Mouse (Mus musculus): ENCODE results near the gene Timp1. TPM values are rescaled to one million over a fixed set of nuclear protein-coding genes. Genes with fewer than 3 reads are reported as not detected.

Timp1 gene
- polyA plus RNA-seq (2014; fragmentation: Nextera tagmentation; extraction: Ambion mirVana), result 60.4 and 62.8 TPM in 2 replicates

- Histone ChIP-seq H3K4me1 (ENCODE audit: control insufficient read depth, insufficient read depth, low read length) (no peaks in the 10 kb centered on the region), H3K9me3 (ENCODE audit: control insufficient read depth, low read length) (no peaks in the 10 kb centered on the region), H3K4me2 (ENCODE audit: low read depth, low read length) (peak within 1 kb of the TSS; percentile 54), H3K4me3 (ENCODE audit: low read depth, low read length) (peak within 1 kb of the TSS; percentile 35), H3K9ac (ENCODE audit: low read depth, low read length) (peak within 1 kb of the TSS; percentile 48), H3K36me3 (ENCODE audit: control insufficient read depth, insufficient read depth, low read length) (no peaks in the 10 kb centered on the region), H3K27me3 (replicated peaks; ENCODE audit: control insufficient read depth, insufficient read depth, low read length) (no peaks in the 10 kb centered on the region), H3K27ac (replicated peaks; ENCODE audit: low read depth, low read length) (no peak within 1 kb of the TSS)
- WGBS, result 17% methylated on average over 7 of the region's 18 CpGs
- peak; percentile 91 for ATAC-seq (ENCODE audit: low read depth)
- peak; percentile 70 for DNase-seq (ENCODE audit: low spot score)
These were observed at the start of gene Timp1 for GRCm38 (mm10) chrX:20869962-20870513. TSS of gene Timp1 (plus strand) at chrX:20870166.

GRCm38 (mm10) chrX:20828934-20829333 lies 41.0 kb upstream of the Timp1 start:
- Histone ChIP-seq H3K9me3 (ENCODE audit: control insufficient read depth, low read length) (no peaks in the 10 kb centered on the region), H3K27ac (replicated peaks; ENCODE audit: low read depth, low read length) (no peak overlapping the region; the same call in 1 of the 2 replicates), H3K9ac (ENCODE audit: low read depth, low read length) (no peak overlapping the region), H3K4me3 (ENCODE audit: low read depth, low read length) (no peak overlapping the region), H3K4me2 (ENCODE audit: low read depth, low read length) (no peak overlapping the region), H3K36me3 (ENCODE audit: control insufficient read depth, insufficient read depth, low read length) (no peaks in the 10 kb centered on the region), H3K27me3 (replicated peaks; ENCODE audit: control insufficient read depth, insufficient read depth, low read length) (no peaks in the 10 kb centered on the region), H3K4me1 (ENCODE audit: control insufficient read depth, insufficient read depth, low read length) (no peaks in the 10 kb centered on the region)
- 21% methylated on average over 5 of the region's 5 CpGs for WGBS
- DNase-seq (ENCODE audit: low spot score), result peak; percentile 88
- ATAC-seq (ENCODE audit: low read depth), result peak; percentile 97

- peak overlapping the region; percentile 67; the same call in 1 of the 2 replicates for H3K27ac ChIP-seq (replicated peaks; ENCODE audit: low read depth, low read length)
- no peak overlapping the region for H3K9ac ChIP-seq (ENCODE audit: low read depth, low read length)
- ATAC-seq (ENCODE audit: low read depth) (no peak), DNase-seq (ENCODE audit: low spot score) (no peak)
- no peaks in the 10 kb centered on the region for H3K9me3 ChIP-seq (ENCODE audit: control insufficient read depth, low read length)
- no peaks in the 10 kb centered on the region for H3K4me1 ChIP-seq (ENCODE audit: control insufficient read depth, insufficient read depth, low read length)
- H3K4me3 ChIP-seq (ENCODE audit: low read depth, low read length), result no peak overlapping the region
- H3K36me3 ChIP-seq (ENCODE audit: control insufficient read depth, insufficient read depth, low read length), result peaks cover 19% of the 10 kb centered on the region
- no peaks in the 10 kb centered on the region for H3K27me3 ChIP-seq (replicated peaks; ENCODE audit: control insufficient read depth, insufficient read depth, low read length)
- H3K4me2 ChIP-seq (ENCODE audit: low read depth, low read length), result no peak overlapping the region
- WGBS, result 87% methylated on average over 3 of the region's 3 CpGs
These were observed 22.7 kb upstream of the Timp1 start for GRCm38 (mm10) chrX:20847232-20847631.

GRCm38 (mm10) chrX:20847816-20848215 lies 22.1 kb upstream of the Timp1 start:
- H3K36me3 ChIP-seq (ENCODE audit: control insufficient read depth, insufficient read depth, low read length), result peaks cover 19% of the 10 kb centered on the region
- WGBS, result 16% methylated on average over 2 of the region's 2 CpGs
- H3K4me2 ChIP-seq (ENCODE audit: low read depth, low read length), result peak overlapping the region; percentile 49
- peak overlapping the region; percentile 62 for H3K4me3 ChIP-seq (ENCODE audit: low read depth, low read length)
- DNase-seq (ENCODE audit: low spot score), result no peak
- H3K4me1 ChIP-seq (ENCODE audit: control insufficient read depth, insufficient read depth, low read length), result no peaks in the 10 kb centered on the region
- H3K9me3 ChIP-seq (ENCODE audit: control insufficient read depth, low read length), result no peaks in the 10 kb centered on the region
- peak overlapping the region; percentile 67 for H3K27ac ChIP-seq (replicated peaks; ENCODE audit: low read depth, low read length)
- H3K9ac ChIP-seq (ENCODE audit: low read depth, low read length), result peak overlapping the region; percentile 21; the same call in 1 of the 2 replicates
- ATAC-seq (ENCODE audit: low read depth), result no peak; the same call in 1 of the 2 replicates
- H3K27me3 ChIP-seq (replicated peaks; ENCODE audit: control insufficient read depth, insufficient read depth, low read length), result no peaks in the 10 kb centered on the region

- no peaks in the 10 kb centered on the region for H3K9me3 ChIP-seq (ENCODE audit: control insufficient read depth, low read length)
- ATAC-seq (ENCODE audit: low read depth), result peak; percentile 99
- 20% methylated on average over 35 of the region's 42 CpGs for WGBS
These were observed 21.5 kb upstream of the Timp1 start for GRCm38 (mm10) chrX:20848256-20848984.

GRCm38 (mm10) chrX:20853794-20854193 lies 16.2 kb upstream of the Timp1 start:
- Histone ChIP-seq H3K27ac (replicated peaks; ENCODE audit: low read depth, low read length) (no peak overlapping the region), H3K27me3 (replicated peaks; ENCODE audit: control insufficient read depth, insufficient read depth, low read length) (no peaks in the 10 kb centered on the region), H3K4me1 (ENCODE audit: control insufficient read depth, insufficient read depth, low read length) (no peaks in the 10 kb centered on the region), H3K36me3 (ENCODE audit: control insufficient read depth, insufficient read depth, low read length) (peaks cover 50% of the 10 kb centered on the region), H3K4me2 (ENCODE audit: low read depth, low read length) (no peak overlapping the region), H3K4me3 (ENCODE audit: low read depth, low read length) (no peak overlapping the region), H3K9me3 (ENCODE audit: control insufficient read depth, low read length) (no peaks in the 10 kb centered on the region), H3K9ac (ENCODE audit: low read depth, low read length) (no peak overlapping the region)
- 80% methylated on average over 7 of the region's 7 CpGs for WGBS
- DNase-seq (ENCODE audit: low spot score) (no peak), ATAC-seq (ENCODE audit: low read depth) (no peak)

More at GRCm38 (mm10) chrX:20848256-20848984, 21.5 kb upstream of the Timp1 start:
- H3K27ac ChIP-seq (replicated peaks; ENCODE audit: low read depth, low read length), result peak overlapping the region; percentile 67
- H3K4me3 ChIP-seq (ENCODE audit: low read depth, low read length), result peak overlapping the region; percentile 62
- H3K27me3 ChIP-seq (replicated peaks; ENCODE audit: control insufficient read depth, insufficient read depth, low read length), result no peaks in the 10 kb centered on the region
- peaks cover 25% of the 10 kb centered on the region for H3K36me3 ChIP-seq (ENCODE audit: control insufficient read depth, insufficient read depth, low read length)
- H3K4me1 ChIP-seq (ENCODE audit: control insufficient read depth, insufficient read depth, low read length), result no peaks in the 10 kb centered on the region
- peak; percentile 98 for DNase-seq (ENCODE audit: low spot score)
- H3K4me2 ChIP-seq (ENCODE audit: low read depth, low read length), result peak overlapping the region; percentile 59
- peak overlapping the region; percentile 72 for H3K9ac ChIP-seq (ENCODE audit: low read depth, low read length)

- H3K27me3 ChIP-seq (replicated peaks; ENCODE audit: control insufficient read depth, insufficient read depth, low read length), result no peaks in the 10 kb centered on the region
- ATAC-seq (ENCODE audit: low read depth) (peak; percentile 30), DNase-seq (ENCODE audit: low spot score) (no peak)
- no peak overlapping the region for H3K4me3 ChIP-seq (ENCODE audit: low read depth, low read length)
- H3K36me3 ChIP-seq (ENCODE audit: control insufficient read depth, insufficient read depth, low read length), result peaks cover 11% of the 10 kb centered on the region
- no peaks in the 10 kb centered on the region for H3K9me3 ChIP-seq (ENCODE audit: control insufficient read depth, low read length)
- no peak overlapping the region for H3K4me2 ChIP-seq (ENCODE audit: low read depth, low read length)
- peaks cover 8% of the 10 kb centered on the region; the same call in 1 of the 2 replicates for H3K4me1 ChIP-seq (ENCODE audit: control insufficient read depth, insufficient read depth, low read length)
- 28% methylated on average over 5 of the region's 5 CpGs for WGBS
- no peak overlapping the region for H3K27ac ChIP-seq (replicated peaks; ENCODE audit: low read depth, low read length)
- no peak overlapping the region for H3K9ac ChIP-seq (ENCODE audit: low read depth, low read length)
These were observed 8.4 kb upstream of the Timp1 start for GRCm38 (mm10) chrX:20861453-20862104.

Measured in embryonic facial prominence, embryonic 14.5 days (tissue).